Mouse (Mus musculus) cerebellum, adult 11 months (tissue): ENCODE results near the gene Uhrf1.
"Not testable (repeated sequence)": the region's sequence is repeated elsewhere in the genome, so short reads cannot be mapped to it uniquely, and the experiment has no call there.

Experiments
- DNase-seq: peaks from one replicate; pipeline ENCODE4 v3.0.0; 2022

Gene Uhrf1

DNA sequence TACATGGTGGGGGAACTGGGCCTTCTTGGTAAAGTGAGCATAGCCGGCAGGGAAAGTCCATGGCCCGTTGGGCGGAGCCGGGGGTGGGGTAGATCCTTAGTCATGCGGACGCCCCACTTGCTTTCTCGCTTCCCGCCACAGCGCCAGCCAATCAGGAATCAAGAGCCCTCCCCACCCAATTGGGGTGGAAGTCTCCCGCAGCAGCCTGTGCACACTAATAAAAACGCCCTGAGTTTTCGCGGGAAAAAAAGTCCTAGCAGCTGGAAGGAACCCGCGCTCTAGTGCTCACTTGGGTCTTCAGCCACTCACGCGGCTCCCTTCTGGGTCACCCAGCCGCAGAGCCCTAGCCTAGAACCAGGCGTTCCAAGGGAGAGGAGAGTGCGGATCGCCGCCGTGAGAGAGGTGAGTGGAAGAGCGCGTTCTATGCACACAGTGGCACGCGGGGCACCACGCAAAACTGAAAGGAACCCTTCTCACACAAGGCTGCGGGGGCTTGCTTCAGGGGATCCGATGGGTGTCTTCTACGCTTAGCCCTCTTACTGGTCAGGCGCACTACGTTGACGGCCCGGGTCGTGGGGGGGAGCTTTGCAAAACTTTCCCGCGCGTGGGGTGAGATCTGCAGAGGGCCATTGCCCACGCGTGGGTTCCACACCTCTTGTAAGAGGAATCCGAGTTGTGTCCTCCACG, at the start of gene Uhrf1:
Gene Uhrf1, plus strand, starts transcription at position 162 of the 687 bp plus-strand sequence.
- DNase-seq, result no peak

- no peak for DNase-seq
These were observed 48.4 kb upstream of the Uhrf1 start for GRCm38 (mm10) chr17:56254695-56255094.

GRCm38 (mm10) chr17:56255429-56255828, 47.7 kb upstream of the Uhrf1 start:
- peak; percentile 64 for DNase-seq

DNA sequence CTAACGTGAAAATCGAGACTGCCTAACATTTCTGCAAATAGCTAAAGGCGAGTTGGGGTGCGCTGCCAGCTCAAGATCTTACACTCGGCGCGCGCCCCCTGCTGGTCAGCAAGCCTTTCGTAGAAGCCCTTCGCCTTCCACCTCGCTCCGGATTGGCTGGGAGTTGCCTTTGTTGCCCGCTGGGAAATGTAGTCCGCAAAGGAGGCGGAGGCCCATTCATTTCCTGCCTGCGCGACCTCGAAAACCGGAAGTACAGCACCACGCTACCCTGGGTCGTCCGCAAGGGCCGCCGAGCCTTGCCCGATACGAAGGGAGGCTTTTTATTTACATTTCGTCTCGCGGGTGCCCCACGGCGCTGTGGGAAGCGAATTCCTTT, 47.3 kb upstream of the Uhrf1 start:
- DNase-seq, result peak; percentile 99

DNA sequence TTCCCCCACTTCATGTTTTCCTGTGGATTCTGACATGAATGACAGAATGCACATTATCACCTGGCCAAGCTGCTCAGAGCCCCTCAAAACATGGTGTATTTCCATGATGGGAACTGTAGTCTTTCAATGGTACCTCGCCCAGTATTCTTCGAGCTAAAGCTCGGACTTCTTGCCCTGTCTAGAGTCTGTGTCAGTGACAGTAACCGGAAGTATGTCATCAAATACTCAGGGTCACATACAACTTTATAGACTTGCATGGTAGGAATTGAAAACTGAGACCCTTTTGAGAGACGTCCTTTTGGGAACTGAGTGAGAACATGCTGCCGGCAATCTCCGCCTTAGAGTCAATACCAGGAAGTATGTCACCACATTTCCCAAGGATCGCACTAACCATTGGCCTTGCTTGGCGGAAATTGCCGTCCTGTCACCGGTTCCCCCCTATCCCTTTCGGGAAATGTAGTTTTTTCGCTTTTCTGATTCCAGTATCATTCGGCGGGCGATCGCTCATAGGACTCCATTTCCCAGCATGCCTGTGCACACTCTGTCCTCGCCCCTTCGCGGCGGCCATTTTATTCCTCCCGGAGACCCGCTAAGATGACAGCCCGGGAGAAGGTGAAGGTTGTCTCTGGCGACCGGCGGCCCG, 46.8 kb upstream of the Uhrf1 start, which contains the start of gene Fem1a:
Gene Fem1a, plus strand, starts transcription at position 572 of the 643 bp plus-strand sequence.
- DNase-seq, result peak; percentile 93

DNA sequence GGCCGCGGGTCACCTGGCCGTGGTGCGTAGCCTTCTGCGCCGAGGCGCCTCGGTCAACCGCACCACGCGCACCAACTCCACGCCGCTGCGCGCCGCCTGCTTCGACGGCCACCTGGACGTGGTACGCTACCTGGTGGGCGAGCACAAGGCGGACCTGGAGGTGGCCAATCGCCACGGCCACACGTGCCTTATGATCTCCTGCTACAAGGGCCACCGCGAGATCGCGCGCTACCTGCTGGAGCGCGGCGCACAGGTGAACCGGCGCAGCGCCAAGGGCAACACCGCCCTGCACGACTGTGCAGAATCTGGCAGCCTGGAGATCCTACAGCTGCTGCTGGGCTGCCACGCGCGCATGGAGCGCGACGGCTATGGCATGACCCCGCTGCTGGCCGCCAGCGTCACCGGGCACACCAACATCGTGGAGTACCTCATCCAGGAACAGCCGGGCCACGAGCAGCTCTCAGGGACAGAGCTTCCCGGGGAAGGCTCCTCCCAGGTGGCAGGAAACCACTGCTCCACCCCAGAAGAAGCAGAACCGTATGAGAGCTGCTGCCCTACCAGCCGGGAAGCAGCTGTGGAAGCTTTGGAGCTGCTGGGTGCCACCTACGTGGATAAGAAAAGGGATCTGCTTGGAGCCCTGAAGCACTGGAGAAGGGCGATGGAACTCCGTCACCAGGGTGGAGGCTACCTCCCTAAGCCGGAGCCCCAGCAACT, 45.8 kb upstream of the Uhrf1 start:
- peak; percentile 49 for DNase-seq

DNA sequence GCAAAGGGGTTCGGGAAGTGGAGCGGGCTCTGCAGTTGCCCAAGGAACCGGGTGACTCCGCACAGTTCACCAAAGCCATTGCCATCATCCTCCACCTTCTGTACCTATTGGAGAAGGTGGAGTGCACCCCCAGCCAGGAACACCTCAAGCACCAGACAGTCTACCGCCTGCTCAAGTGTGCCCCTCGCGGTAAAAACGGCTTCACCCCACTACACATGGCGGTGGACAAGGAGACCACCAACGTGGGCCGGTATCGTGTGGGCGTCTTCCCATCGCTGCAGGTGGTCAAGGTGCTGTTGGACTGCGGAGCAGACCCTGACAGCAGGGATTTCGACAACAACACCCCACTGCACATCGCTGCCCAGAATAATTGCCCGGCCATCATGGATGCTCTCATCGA, 44.9 kb upstream of the Uhrf1 start:
- DNase-seq, result not testable (repeated sequence)

- not testable (repeated sequence) for DNase-seq
These were observed 44.3 kb upstream of the Uhrf1 start for GRCm38 (mm10) chr17:56258812-56259211.

GRCm38 (mm10) chr17:56259301-56260037, 43.7 kb upstream of the Uhrf1 start:
- DNase-seq, result no peak

GRCm38 (mm10) chr17:56261166-56261565, 42.0 kb upstream of the Uhrf1 start:
- DNase-seq, result no peak

DNA sequence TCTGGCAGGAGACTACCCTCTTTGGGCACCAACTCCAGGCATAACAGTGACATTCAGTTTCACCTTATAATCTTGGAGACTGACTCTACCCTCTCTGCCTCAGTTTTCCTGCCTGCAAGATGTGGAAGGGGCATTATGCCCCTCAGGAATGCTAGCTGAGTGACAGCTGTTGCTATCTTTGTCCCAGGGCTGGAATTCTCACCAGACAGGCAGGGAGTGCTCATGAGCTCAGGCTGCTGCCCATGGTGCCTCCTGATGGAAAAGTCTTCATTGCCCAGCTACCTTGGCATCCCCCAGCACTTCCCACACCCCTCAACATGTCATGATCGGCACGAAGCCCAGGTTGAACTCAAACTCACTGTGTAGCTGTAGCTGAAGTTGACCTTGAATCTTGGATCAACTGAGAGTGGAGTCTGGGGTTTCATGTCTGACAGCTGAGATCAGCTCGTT, 40.5 kb upstream of the Uhrf1 start:
- DNase-seq, result no peak

- DNase-seq, result peak; percentile 69
These were observed 39.1 kb upstream of the Uhrf1 start for GRCm38 (mm10) chr17:56264020-56264419.

GRCm38 (mm10) chr17:56265011-56265410, 38.1 kb upstream of the Uhrf1 start:
- no peak for DNase-seq

GRCm38 (mm10) chr17:56265869-56266268, 37.3 kb upstream of the Uhrf1 start:
- DNase-seq, result no peak

DNA sequence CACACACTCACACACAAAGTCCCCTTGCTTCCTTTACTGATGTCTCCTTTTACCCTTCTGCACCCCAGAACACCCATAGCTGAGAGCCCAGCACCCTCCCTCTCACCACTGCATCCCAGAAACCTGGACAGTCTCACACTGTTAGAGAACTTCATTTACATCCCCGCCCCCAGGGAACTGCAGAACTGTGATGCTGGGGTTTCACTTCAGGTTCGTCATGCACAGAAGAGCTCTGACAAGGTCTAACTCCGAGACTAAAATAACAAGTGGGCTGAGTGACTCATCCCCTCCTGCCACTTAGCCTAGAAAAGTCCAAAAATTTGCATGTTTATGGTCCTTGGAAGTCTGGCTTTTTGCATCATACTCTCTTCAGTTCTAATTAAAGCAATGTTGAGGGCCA, 36.9 kb upstream of the Uhrf1 start:
- DNase-seq, result no peak

- peak; percentile 57 for DNase-seq
These were observed 33.9 kb upstream of the Uhrf1 start for GRCm38 (mm10) chr17:56269153-56269630.

DNA sequence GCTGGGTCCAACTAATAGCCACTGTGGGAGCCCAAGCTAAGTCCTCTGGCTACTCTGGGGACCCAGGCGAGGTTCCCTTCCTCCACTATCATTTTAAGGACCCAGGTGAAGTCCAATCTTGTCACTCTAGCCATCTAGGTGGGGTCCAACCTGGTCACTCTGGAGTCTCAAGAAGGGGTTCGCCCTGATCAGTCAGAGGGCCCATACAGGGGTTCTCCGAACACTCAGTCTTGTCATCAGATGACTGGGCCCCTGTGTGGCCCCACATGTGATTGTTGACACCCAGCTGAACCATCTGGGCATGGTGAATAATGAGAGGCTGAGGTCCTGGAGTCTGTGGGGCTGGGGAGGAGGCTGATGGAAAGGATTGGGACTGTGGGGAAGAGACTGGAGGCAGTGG, 33.4 kb upstream of the Uhrf1 start:
- no peak for DNase-seq

DNA sequence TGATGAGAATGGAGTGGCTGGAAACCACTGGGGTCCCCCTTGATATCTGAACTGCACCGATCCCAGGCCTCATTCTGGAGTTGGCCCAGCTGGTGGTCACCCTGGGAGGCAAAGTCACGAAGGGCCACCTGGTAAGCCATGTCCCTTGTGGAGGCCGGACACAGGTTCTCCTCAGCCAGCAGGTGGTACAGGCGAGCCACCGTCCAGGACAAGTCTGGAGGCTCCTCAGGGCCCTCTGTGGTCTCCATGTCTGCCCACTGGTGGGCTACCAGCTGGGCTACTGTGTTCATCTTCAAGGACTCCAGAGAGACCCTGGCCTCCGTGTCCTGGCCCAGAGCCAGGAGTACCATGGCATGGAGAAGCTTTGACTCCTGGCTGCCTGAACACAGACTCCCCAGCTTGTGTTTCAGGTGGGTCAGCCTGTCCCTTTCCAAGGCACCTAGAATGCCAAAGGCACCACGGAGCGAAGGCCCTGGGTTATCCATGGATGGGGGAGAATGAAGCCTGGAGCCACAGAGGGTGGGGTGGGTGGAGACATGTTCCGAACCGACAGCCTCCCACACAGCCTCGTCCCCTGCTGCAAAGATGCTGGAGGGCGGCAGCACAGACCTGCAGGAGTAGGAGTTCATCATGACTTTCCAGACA, 31.4 kb upstream of the Uhrf1 start:
- DNase-seq, result no peak

GRCm38 (mm10) chr17:56272644-56273043, 30.5 kb upstream of the Uhrf1 start:
- no peak for DNase-seq

DNA sequence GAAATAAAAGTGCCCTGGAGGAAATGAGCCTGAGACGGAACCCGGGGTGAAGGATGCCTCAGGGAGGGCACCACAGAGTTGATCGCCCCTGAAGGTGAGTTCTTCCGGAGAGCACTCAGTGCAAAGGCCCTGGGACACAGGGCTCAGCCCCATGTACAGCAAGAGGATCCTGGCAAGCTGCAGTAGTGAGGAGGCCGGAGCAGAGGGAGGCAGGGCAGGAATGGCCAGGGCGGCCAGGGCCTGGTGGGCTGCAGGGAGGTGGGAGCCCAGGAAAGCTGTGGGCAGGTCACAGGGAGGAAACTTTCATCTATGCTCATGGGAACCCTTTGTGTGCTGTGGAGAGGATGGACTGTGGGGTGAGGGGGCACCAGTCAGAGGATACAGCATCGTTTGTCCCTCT, 29.6 kb upstream of the Uhrf1 start:
- no peak for DNase-seq

DNA sequence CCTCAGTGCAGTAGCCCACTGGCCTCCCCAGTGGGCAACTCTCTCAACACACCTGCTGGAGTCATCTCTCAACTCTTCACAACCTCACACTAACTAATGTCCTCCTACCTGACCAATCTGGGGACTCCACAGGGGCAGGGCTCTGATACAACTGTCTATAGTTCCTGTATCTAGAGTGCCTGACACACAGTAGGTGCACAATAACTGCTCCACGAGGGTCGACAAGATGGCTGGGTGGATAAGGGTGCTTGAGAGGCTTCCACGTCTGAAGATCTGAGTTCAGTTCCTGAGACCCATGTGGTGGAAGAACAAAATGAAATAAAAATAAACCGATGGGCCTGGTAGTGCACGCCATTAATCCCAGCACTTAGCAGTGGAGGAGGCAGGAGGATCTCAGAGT, 29.1 kb upstream of the Uhrf1 start:
- no peak for DNase-seq

GRCm38 (mm10) chr17:56275842-56276480, 27.2 kb upstream of the Uhrf1 start:
- no peak for DNase-seq
